Mouse (Mus musculus): ENCODE results near the gene Vps11. TPM values are rescaled to one million over a fixed set of nuclear protein-coding genes. Genes with fewer than 3 reads are reported as not detected.
"Not testable (repeated sequence)": the region's sequence is repeated elsewhere in the genome, so short reads cannot be mapped to it uniquely, and the experiment has no call there.

The Vps11 gene
- polyA plus RNA-seq, 1 experiment from 2014 or later, result 19.0 TPM

DNA sequence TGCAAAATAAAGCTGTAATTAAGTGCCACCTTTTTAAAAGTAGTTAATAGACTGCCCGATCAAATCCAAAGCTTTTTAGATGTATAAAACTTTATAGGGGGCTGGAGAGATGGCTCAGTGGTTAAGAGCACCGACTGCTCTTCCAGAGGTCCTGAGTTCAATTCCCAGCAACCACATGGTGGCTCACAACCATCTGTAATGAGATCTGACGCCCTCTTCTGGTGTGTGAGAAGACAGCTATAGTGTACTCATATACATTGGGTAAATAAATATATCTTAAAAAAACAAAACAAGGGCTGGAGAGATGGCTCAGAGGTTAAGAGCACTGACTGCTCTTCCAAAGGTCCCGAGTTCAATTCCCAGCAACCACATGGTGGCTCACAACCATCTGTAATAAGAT, 461 bp upstream of the Vps11 start:
- Histone ChIP-seq H3K36me3 (peaks cover 28% of the 10 kb centered on the region), H3K27ac (peak overlapping the region; percentile 86), H3K9ac (peak overlapping the region; percentile 84), H3K4me1 (peaks cover 18% of the 10 kb centered on the region), H3K4me3 (peak overlapping the region; percentile 92), H3K4me2 (peak overlapping the region; percentile 83)
- peak; percentile 30; the same call in 1 of the 2 replicates for ATAC-seq
- H3K9me3 ChIP-seq (replicated peaks); H3K27me3 ChIP-seq (replicated peaks): not testable (repeated sequence)
- 38% methylated on average over 4 of the region's 4 CpGs for WGBS (ENCODE audit: insufficient replicate concordance)

GRCm38 (mm10) chr9:44357207-44357606, 4.3 kb downstream of the Vps11 start:
- H3K27ac ChIP-seq, result no peak overlapping the region
- H3K9me3 ChIP-seq (replicated peaks), result no peaks in the 10 kb centered on the region
- ATAC-seq, result peak; percentile 36; the same call in 1 of the 2 replicates
- no peaks in the 10 kb centered on the region for H3K27me3 ChIP-seq (replicated peaks)
- H3K4me1 ChIP-seq, result peaks cover 24% of the 10 kb centered on the region
- H3K36me3 ChIP-seq, result peaks cover 76% of the 10 kb centered on the region
- H3K4me3 ChIP-seq, result no peak overlapping the region
- 63% methylated on average over 4 of the region's 4 CpGs for WGBS (ENCODE audit: insufficient replicate concordance)
- H3K4me2 ChIP-seq, result no peak overlapping the region
- no peak overlapping the region for H3K9ac ChIP-seq

- Histone ChIP-seq H3K27me3 (replicated peaks) (no peaks in the 10 kb centered on the region), H3K9ac (no peak overlapping the region), H3K9me3 (replicated peaks) (no peaks in the 10 kb centered on the region), H3K4me2 (no peak overlapping the region), H3K27ac (no peak overlapping the region), H3K4me3 (no peak overlapping the region), H3K36me3 (peaks cover 97% of the 10 kb centered on the region), H3K4me1 (peaks cover 9% of the 10 kb centered on the region)
- no peak for ATAC-seq
- WGBS (ENCODE audit: insufficient replicate concordance), result 86% methylated on average over 6 of the region's 6 CpGs
Observed at GRCm38 (mm10) chr9:44353142-44353541, 8.3 kb downstream of the Vps11 start.

DNA sequence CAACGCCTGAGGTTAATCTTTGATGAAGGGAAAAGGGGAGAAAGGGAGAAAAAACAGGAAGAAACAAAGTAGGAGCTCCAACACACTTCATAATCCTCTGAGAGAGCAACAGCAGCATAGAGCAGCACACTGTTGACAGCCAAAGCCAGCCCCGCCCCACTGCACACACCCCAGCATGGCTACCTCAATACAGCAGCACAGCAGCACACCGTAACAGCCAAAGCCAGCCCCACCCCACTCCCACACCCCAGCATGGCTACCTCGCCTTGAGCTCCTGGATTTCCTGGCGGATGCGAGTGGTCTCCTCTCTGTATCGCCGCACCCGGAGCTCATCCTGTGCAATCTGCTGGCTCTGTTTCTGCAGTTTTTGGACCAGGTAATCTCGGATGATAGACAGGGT, 9.1 kb downstream of the Vps11 start:
- 82% methylated on average over 10 of the region's 10 CpGs for WGBS (ENCODE audit: insufficient replicate concordance)
- no peak overlapping the region for H3K4me3 ChIP-seq
- peaks cover 97% of the 10 kb centered on the region for H3K36me3 ChIP-seq
- peaks cover 9% of the 10 kb centered on the region for H3K4me1 ChIP-seq
- no peak overlapping the region for H3K4me2 ChIP-seq
- no peaks in the 10 kb centered on the region for H3K27me3 ChIP-seq (replicated peaks)
- no peak overlapping the region for H3K27ac ChIP-seq
- peak; percentile 59 for ATAC-seq
- H3K9me3 ChIP-seq (replicated peaks), result no peaks in the 10 kb centered on the region
- no peak overlapping the region for H3K9ac ChIP-seq

GRCm38 (mm10) chr9:44351396-44351795, 10.1 kb downstream of the Vps11 start:
- peaks cover 98% of the 10 kb centered on the region for H3K36me3 ChIP-seq
- H3K9me3 ChIP-seq (replicated peaks), result no peaks in the 10 kb centered on the region
- no peak overlapping the region for H3K4me3 ChIP-seq
- ATAC-seq, result no peak
- H3K27ac ChIP-seq, result no peak overlapping the region
- H3K4me1 ChIP-seq, result peaks cover 5% of the 10 kb centered on the region
- no peaks in the 10 kb centered on the region for H3K27me3 ChIP-seq (replicated peaks)
- H3K4me2 ChIP-seq, result no peak overlapping the region
- no peak overlapping the region for H3K9ac ChIP-seq
- WGBS (ENCODE audit: insufficient replicate concordance), result 87% methylated on average over 4 of the region's 4 CpGs

GRCm38 (mm10) chr9:44348546-44348945, 12.9 kb downstream of the Vps11 start:
- no peak overlapping the region for H3K4me3 ChIP-seq
- no peak overlapping the region for H3K9ac ChIP-seq
- no peaks in the 10 kb centered on the region for H3K9me3 ChIP-seq (replicated peaks)
- H3K27ac ChIP-seq, result no peak overlapping the region
- H3K36me3 ChIP-seq, result peaks cover 77% of the 10 kb centered on the region
- no peaks in the 10 kb centered on the region for H3K27me3 ChIP-seq (replicated peaks)
- WGBS (ENCODE audit: insufficient replicate concordance), result 95% methylated on average over 4 of the region's 4 CpGs
- no peak overlapping the region for H3K4me2 ChIP-seq
- no peak for ATAC-seq
- H3K4me1 ChIP-seq, result peaks cover 21% of the 10 kb centered on the region

- peaks cover 29% of the 10 kb centered on the region for H3K4me1 ChIP-seq
- peaks cover 68% of the 10 kb centered on the region for H3K36me3 ChIP-seq
- no peak overlapping the region for H3K4me3 ChIP-seq
- no peak for ATAC-seq
- H3K27ac ChIP-seq, result 0 out of 2 replicates have a peak overlapping the region, but pooled peaks have one; percentile 51
- H3K9ac ChIP-seq, result no peak overlapping the region
- H3K4me2 ChIP-seq, result no peak overlapping the region
- no peaks in the 10 kb centered on the region for H3K9me3 ChIP-seq (replicated peaks)
- H3K27me3 ChIP-seq (replicated peaks), result no peaks in the 10 kb centered on the region
- WGBS (ENCODE audit: insufficient replicate concordance), result 79% methylated on average over 4 of the region's 4 CpGs
Observed at GRCm38 (mm10) chr9:44347621-44348020, 13.8 kb downstream of the Vps11 start.

DNA sequence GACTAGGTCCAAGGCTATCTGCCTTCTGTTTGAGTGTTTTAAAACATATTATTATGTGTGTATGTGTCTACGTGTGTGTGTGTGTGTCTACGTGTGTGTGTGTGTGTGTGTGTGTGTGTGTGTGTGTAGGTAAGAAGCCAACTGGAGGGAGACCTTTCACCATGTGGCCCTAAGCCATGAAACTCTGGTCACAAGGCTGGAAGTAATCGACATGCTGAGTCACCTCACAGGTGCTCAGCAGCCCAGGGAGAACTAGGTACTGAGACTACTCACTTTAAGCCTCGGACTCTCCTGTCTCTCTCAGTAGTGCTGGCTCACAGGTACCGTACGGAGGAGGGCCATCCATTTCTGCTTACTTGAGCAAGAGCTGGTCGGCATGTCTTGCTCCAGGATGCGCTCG, 14.3 kb downstream of the Vps11 start:
- Histone ChIP-seq H3K36me3 (peaks cover 63% of the 10 kb centered on the region), H3K27me3 (replicated peaks) (no peaks in the 10 kb centered on the region), H3K4me3 (no peak overlapping the region), H3K27ac (0 out of 2 replicates have a peak overlapping the region, but pooled peaks have one; percentile 51), H3K9ac (no peak overlapping the region), H3K9me3 (replicated peaks) (no peaks in the 10 kb centered on the region), H3K4me2 (no peak overlapping the region), H3K4me1 (peaks cover 29% of the 10 kb centered on the region)
- ATAC-seq, result no peak
- 87% methylated on average over 9 of the region's 9 CpGs for WGBS (ENCODE audit: insufficient replicate concordance)

GRCm38 (mm10) chr9:44345570-44346433, 15.7 kb downstream of the Vps11 start:
- Histone ChIP-seq H3K27ac (0 out of 2 replicates have a peak overlapping the region, but pooled peaks have one; percentile 100), H3K9ac (peak overlapping the region; percentile 98; the same call in 1 of the 2 replicates), H3K4me3 (no peak overlapping the region), H3K4me1 (peaks cover 28% of the 10 kb centered on the region), H3K27me3 (replicated peaks) (no peaks in the 10 kb centered on the region), H3K9me3 (replicated peaks) (no peaks in the 10 kb centered on the region), H3K36me3 (peaks cover 61% of the 10 kb centered on the region), H3K4me2 (no peak overlapping the region)
- 74% methylated on average over 6 of the region's 6 CpGs for WGBS (ENCODE audit: insufficient replicate concordance)
- ATAC-seq, result no peak

DNA sequence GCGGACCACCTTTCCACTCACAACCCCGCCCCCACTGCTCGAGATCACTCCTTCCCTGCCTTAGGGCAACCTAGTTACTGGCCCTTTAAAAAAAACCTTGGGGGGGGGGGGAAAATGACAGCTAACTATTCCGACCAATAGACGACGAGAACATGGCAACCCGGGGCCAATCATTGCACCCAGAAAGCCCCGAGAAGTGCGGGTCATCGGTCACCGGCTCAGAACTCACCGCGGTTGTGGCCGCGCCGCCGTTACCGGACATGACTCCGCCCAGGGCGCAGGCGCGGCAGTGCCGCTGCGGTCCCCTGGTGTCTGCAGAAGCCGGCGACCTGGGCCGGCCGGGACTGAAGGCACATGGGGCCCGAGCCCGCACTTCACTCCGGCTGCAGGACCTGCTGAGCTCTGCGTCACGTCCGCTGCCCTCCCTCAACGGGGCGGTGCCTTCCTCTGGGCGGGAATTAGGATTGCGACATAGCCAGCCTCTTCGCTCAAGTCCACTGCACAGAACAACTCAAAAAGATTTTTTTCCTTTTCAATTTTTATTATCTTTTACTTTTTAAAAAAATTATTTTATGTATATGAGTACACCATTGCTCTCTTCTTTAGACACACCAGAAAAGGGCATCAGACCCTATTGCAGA, 17.6 kb downstream of the Vps11 start, which contains the start of gene Hmbs:
Gene Hmbs (minus strand): TSS at position 448 of the 641 bp plus-strand sequence.
- ATAC-seq, result peak; percentile 83
- H3K9me3 ChIP-seq (replicated peaks), result no peaks in the 10 kb centered on the region
- H3K4me2 ChIP-seq, result peak within 1 kb of the TSS; percentile 84
- H3K27me3 ChIP-seq (replicated peaks), result no peaks in the 10 kb centered on the region
- peak within 1 kb of the TSS; percentile 98 for H3K9ac ChIP-seq
- H3K36me3 ChIP-seq, result peaks cover 63% of the 10 kb centered on the region
- H3K4me3 ChIP-seq, result peak within 1 kb of the TSS; percentile 93
- H3K27ac ChIP-seq, result peak within 1 kb of the TSS; percentile 100
- peaks cover 44% of the 10 kb centered on the region for H3K4me1 ChIP-seq
- WGBS (ENCODE audit: insufficient replicate concordance), result under 1% methylated on average over 39 of the region's 39 CpGs

DNA sequence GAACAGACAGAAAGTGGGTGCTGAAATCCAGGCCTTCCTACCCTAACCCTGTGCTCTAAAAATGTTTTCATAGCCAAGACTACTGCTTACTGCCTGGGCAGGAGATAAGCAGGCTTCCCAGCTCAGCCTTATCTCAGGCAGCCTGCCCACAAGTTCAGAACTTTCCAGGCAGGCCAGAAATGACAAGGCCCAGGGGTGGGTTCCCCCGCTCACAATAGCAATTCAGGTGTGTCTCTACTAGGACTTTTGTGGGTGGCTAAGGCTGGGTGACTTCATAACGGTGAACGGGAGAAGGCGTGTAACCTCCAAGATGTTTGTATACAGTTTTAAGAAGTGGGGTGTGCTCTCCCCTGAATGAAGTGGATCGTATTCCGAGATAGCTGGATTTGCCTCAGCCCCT, 18.2 kb downstream of the Vps11 start:
- Histone ChIP-seq H3K4me2 (peak overlapping the region; percentile 84), H3K27ac (peak overlapping the region; percentile 100), H3K9ac (peak overlapping the region; percentile 98), H3K9me3 (replicated peaks) (no peaks in the 10 kb centered on the region), H3K27me3 (replicated peaks) (no peaks in the 10 kb centered on the region), H3K36me3 (peaks cover 63% of the 10 kb centered on the region), H3K4me3 (peak overlapping the region; percentile 93), H3K4me1 (peaks cover 50% of the 10 kb centered on the region)
- ATAC-seq, result peak; percentile 81
- WGBS (ENCODE audit: insufficient replicate concordance), result 3% methylated on average over 6 of the region's 6 CpGs

- Histone ChIP-seq H3K36me3 (peaks cover 63% of the 10 kb centered on the region), H3K4me3 (peak overlapping the region; percentile 93), H3K9ac (peak overlapping the region; percentile 98), H3K27me3 (replicated peaks) (no peaks in the 10 kb centered on the region), H3K27ac (peak overlapping the region; percentile 100), H3K9me3 (replicated peaks) (no peaks in the 10 kb centered on the region), H3K4me2 (peak overlapping the region; percentile 84), H3K4me1 (peaks cover 56% of the 10 kb centered on the region)
- ATAC-seq, result no peak
- 37% methylated on average over 1 of the region's 1 CpGs for WGBS (ENCODE audit: insufficient replicate concordance)
Observed at GRCm38 (mm10) chr9:44342605-44343004, 18.9 kb downstream of the Vps11 start.

Measured in liver, embryonic 12.5 days (tissue).